Mouse (Mus musculus) neural tube, embryonic 10.5 days (tissue): ENCODE measurements at regions not wholly inside any gene's neighbourhood (a gene's known extent, or its start where the extent isn't known, plus 50 kb on each side); places are given as distances from the start of the nearest gene placed in this dataset.
A peak's percentile ranks its signal among the peaks of the same experiment; 100 is the strongest.

Experiments
- DNase-seq: peaks from one replicate; pipeline ENCODE4 v3.0.0-alpha.2; 2017; ENCODE audit warnings: low spot score; ENCODE audit errors: extremely low spot score

DNA sequence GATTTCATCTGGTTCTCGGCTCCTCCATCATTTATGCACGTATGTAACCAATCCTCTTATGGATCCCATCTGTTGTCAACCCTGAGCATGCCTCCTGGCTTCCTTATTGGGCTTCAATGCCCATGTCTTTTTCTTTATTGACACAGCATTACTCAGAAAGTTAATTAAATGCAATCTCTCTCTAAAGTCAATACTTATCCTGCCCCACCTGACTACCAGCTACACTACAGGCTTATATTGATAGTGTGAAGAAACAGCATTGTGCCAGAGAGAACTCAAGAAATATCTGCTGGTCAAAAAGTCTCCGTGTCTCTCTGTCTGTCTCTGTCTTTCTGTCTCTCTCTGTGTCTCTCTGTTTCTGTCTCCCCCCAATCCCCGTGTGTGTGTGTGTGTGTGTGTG lies 194.7 kb upstream of the Rfx3 start:
- DNase-seq, result no peak

DNA sequence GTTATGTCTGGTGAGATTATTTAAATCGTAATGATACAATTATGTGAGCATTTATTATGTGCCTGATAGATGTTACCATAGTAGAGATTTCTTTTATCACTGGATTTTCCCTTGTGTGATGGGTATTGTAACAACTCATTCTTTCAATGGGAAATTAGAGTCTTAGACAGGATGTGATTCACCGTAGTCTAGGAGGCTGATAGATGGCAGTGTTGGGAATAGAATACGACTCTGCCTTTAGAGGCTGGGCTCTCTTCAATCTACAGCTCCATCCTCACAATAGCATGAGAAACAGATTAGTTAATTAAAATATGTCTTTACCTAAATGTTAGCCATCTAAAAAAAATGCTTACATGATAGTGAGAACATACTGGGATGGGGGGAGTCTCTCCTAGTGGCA lies 192.8 kb upstream of the Rfx3 start:
- no peak for DNase-seq

DNA sequence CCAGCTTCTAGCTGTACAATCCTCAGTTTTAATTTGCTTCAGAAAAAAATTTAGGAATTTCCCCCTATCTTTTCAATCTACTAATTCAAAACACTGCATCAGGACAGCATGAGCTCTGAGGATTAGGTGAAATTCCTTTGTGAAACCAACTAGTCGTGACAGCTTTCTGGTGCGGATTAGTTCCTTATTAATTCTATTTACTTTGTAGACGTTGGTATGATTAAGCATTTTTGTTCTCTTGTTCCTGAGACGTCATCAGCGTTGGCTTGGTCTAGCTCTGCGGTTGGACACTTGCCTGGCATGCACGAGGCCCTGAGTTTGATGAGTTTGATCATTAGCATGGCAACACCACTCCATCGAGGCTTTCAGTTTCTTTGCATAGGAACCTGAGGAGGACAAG lies 188.4 kb upstream of the Rfx3 start:
- no peak for DNase-seq

DNA sequence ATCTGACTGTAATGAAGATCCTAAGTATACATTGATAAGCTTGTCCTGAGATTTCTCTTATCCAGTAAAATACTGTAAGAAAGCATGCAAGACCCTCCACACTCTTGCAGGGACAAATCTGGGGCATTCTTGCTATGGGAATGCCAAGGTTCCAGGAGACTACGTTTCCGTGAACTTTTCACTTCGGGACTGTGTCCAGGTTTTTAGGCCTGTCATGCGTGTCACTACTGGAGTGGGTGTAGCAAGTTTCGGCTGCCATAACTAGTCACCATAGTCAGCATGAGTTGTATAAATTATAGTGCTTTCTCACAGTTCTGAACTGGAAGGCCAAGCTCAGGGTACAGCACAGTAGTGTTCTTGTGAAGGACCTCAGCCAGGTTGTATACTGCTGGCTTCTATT lies 185.9 kb upstream of the Rfx3 start:
- DNase-seq, result no peak

- no peak for DNase-seq
Measured at GRCm38 (mm10) chr19:28192248-28192647, 181.3 kb upstream of the Rfx3 start.

GRCm38 (mm10) chr19:28191428-28192116 lies 180.6 kb upstream of the Rfx3 start:
- DNase-seq, result no peak

GRCm38 (mm10) chr19:28190250-28190649 lies 179.3 kb upstream of the Rfx3 start:
- no peak for DNase-seq

GRCm38 (mm10) chr19:28188363-28188762 lies 177.4 kb upstream of the Rfx3 start:
- DNase-seq, result no peak

DNA sequence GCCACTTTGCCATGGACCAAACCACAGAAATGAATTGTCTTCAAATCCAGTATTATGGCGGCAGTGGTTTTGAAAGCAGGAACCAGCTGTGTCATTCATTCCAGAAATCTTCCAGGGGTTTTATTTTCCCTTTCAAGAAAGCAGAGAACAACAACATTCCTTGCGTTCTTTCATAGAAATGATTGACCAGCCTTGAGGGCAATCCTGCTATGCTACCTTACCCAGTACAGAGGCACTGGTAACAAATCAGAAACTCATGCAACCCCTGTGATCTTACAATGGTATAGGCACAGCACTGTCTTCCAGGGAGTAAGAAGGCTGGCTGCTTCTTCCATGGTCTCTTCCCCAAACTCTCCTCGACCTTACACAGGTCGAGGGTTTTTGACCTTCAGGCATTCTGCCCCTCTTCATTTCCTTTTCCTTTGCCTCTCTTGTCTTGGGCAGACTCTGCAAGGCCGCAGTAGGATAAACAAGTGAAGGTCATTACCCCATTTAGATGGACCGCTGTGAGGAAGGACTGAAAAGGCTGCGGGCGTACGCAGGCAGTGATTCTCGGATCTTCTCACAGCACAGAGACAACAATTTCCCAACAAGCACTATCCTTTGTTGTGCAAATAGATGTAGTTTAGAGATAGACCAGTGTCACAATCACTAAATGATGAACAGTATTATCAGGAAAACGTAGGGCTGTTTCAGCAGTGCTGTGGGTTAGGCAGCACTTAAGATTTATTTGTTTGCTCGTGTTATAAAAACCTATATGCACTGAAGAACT lies 171.6 kb upstream of the Rfx3 start:
- DNase-seq, result no peak

DNA sequence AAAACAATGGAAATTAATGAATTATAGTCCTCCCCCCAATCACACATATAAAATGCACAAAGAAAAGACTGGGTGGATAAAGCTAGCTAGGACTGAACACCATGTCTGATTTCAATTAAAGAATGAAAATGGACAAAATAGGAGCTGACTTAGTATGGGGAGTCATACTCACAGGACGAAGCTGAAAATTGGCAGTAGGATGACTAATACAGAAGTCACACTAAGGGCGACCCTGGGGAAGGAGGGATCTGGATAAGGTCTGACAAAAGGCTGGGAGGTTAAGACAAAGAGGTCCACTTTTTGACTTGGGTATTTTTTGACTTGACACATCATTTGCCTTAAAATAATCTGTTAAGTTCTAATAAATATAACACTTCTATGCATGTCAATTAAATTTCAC lies 170.2 kb upstream of the Rfx3 start:
- DNase-seq, result no peak

GRCm38 (mm10) chr19:28178114-28178513 lies 167.1 kb upstream of the Rfx3 start:
- DNase-seq, result no peak

DNA sequence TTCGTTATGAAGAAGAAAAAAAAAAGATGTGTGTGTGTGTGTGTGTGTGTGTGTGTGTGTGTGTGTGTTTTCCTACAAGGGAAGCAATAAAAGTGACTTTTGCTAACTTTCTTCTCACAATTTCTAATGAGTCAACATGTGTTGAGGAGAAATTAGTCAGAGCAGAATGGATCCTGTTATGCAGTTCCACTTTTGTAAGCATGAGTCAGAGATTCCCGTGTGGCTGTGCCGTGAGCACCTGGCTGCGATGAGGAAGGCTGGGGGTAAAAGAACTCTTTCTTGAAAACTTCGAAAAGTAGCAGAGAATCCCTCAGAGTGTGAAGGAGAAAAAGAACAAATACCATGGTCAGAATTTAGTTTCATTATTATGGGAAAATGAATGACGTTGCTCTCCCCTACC lies 165.9 kb upstream of the Rfx3 start:
- DNase-seq, result no peak

DNA sequence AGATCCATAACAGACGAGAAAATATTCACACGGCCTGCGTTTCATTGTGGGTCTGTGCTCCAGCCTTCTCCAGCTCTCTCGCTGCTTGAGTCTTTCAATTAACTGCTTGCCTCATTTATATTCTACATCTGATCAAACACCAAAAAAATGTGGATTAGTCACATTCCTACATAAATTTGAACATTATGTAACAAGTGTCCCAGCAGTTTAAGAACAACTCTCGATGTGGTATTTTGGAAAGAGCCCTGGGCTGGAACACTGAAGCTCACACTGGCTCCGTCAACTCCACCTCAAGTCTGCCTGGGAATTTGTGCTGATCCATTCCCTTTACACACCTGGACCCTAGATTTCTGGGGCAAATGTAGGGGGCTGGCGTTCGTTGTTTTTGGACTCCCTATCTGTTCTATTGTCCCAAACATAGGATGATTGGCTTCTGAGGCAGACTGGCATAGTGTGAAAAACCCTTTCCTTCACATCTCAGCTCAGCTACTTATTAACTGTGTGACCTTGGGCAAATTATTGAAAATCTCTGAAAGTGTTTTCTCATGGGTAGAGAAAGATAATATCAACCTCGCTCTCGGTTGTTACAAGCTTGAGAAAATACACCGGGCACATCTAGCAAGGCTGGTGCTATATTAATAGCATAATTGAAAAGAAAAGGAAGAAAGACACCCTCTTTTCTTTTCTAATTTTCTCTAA lies 161.0 kb upstream of the Rfx3 start:
- DNase-seq, result no peak

DNA sequence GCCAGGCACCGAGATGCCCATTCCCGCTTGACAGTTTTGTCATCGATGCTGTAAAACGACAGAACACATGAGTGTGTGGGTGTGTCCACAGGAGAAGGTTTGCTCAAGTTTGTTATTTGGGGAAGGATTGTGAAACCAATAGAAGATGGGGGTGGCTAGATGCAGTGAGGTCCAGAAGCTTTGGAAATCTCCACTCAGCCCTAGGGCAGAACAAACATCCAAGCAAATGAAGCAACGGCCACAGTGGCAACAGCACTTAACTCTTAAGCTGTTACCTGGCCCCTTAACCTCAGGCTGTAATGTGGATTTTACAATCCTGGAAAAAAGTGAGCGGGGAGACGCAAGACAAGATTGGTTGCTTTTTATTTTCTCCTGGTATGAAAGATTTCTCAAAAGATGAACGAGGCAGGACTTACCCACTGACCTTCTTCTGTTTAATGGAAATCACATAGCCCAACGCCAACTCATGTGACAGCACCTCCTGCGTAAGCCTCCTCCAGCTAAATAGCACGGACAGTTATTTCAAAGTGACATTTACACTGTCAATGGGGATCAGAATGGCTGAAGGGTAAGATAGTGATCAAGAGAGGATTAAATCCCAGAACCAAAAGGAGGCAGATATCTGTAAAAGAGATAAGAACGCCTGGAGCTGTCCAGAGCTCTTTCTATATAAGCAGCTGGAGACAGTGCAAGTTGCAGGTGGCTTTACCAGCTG lies 156.6 kb upstream of the Rfx3 start:
- DNase-seq, result no peak

- DNase-seq, result no peak
Measured at GRCm38 (mm10) chr19:28166626-28167025, 155.7 kb upstream of the Rfx3 start.

DNA sequence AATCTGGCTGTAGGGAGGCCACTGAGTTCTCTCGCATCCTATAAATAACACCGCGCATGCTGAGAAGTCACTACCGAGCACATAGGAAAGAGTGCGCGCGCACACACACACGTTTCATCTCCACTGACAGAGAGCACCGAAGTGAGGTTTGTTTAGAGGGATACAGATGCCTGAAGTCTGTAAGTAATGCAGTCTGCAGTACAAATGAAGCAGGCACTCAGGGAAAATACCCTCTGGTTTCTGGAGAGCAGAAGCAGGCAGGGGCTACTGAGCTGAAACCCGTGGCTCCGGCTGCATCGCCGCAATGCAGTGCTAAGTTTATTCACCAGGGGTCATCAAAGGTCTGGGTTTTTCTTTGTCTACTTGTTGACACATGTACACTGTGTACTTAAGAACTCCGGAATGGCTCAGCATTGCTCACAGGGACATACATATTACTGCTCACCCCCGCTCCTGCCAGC lies 155.0 kb upstream of the Rfx3 start:
- peak; percentile 66 for DNase-seq

- DNase-seq, result no peak
Measured at GRCm38 (mm10) chr19:28163195-28163594, 152.2 kb upstream of the Rfx3 start.

DNA sequence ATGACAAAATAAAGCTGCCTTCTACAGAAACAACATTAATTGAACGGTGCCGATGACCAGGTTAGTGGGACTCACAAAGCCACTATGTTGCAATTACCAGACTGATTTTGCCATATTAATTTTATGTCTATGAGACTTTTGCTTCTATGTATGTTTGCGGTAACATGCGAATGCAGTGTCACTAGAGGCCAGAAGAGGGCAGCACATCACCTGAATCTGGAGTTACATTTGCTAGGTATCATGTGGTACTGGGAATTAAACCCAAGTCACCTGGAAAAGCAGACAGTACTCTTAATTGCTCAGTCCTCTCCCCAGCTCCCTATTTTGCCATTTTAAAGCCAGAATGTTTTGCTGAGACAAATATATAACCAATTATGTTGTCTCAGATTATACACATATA lies 149.6 kb upstream of the Rfx3 start:
- no peak for DNase-seq

GRCm38 (mm10) chr19:28157196-28157595 lies 146.2 kb upstream of the Rfx3 start:
- no peak for DNase-seq

- no peak for DNase-seq
Measured at GRCm38 (mm10) chr19:28137581-28137980, 126.6 kb upstream of the Rfx3 start.

GRCm38 (mm10) chr19:28134806-28135205 lies 123.8 kb upstream of the Rfx3 start:
- DNase-seq, result no peak
